Mouse (Mus musculus): ENCODE measurements around the gene Ltb. TPM values are rescaled to one million over a fixed set of nuclear protein-coding genes. Genes with fewer than 3 reads are reported as not detected.
"Not testable (repeated sequence)": the region's sequence is repeated elsewhere in the genome, so short reads cannot be mapped to it uniquely, and the experiment has no call there.

Gene Ltb
- polyA plus RNA-seq, 1 experiment, result 0.34 TPM

DNA sequence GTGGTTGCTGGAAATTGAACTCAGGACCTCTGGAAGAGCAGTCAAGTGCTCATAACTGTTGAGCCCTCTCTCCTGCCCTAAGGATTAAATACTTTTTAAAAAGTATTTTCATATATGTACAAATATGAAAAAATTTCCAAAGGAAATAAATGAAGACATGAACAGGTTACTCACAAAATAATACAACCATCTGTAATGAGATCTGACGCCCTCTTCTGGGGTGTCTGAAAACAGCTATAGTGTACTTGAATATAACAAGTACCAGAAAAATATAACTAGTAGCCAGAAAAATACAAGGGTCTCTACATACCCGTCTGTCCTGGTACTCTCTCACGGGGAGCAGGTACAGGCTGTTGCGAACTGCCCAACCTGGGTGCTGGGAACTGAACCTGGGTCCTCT lies 30.4 kb downstream of the Ltb start:
- no peak for TF ChIP-seq POLR2A (IDR thresholded peaks at IDR 0.05; ENCODE audit: borderline replicate concordance, insufficient read depth, low read length)
- no peak for TF ChIP-seq CTCF (IDR thresholded peaks at IDR 0.05; ENCODE audit: borderline replicate concordance, insufficient read depth, low read depth, low read length)
- peaks cover 10% of the 10 kb centered on the region for H3K4me1 ChIP-seq (ENCODE audit: control insufficient read depth, insufficient read depth, low read length)
- 96% methylated on average over 4 of the region's 4 CpGs for WGBS
- no peak overlapping the region for H3K27ac ChIP-seq (ENCODE audit: insufficient read depth, low read length)
- no peak for DNase-seq
- no peaks in the 10 kb centered on the region for H3K27me3 ChIP-seq (ENCODE audit: control insufficient read depth, insufficient read depth, low read length)
- H3K4me3 ChIP-seq (replicated peaks; ENCODE audit: insufficient read depth, low read depth, low read length), result no peak overlapping the region

DNA sequence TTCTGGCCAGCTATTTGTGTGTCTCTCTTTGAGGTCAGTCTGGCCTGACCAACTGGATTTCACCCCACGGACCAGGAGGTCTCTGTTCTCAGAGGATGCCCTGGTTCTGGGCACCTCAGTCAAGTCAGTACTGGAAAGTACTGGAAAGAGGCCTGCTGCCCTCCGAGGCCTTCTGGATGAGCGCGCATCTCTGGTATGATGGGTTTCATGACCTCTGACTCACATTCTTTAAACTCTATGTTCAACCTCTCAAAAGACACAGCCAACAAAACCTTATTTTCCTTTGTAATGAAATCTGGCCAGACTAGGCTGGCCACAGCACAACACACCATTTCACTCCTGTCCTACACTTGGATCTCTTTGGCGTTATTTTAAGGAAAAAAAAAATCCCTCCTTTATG lies 31.2 kb downstream of the Ltb start:
- H3K4me3 ChIP-seq (replicated peaks; ENCODE audit: insufficient read depth, low read depth, low read length), result no peak overlapping the region
- H3K27ac ChIP-seq (ENCODE audit: insufficient read depth, low read length), result no peak overlapping the region
- H3K27me3 ChIP-seq (ENCODE audit: control insufficient read depth, insufficient read depth, low read length), result no peaks in the 10 kb centered on the region
- DNase-seq, result no peak
- peaks cover 4% of the 10 kb centered on the region; the same call in 1 of the 2 replicates for H3K4me1 ChIP-seq (ENCODE audit: control insufficient read depth, insufficient read depth, low read length)
- TF ChIP-seq CTCF (IDR thresholded peaks at IDR 0.05; ENCODE audit: borderline replicate concordance, insufficient read depth, low read depth, low read length) (no peak), POLR2A (IDR thresholded peaks at IDR 0.05; ENCODE audit: borderline replicate concordance, insufficient read depth, low read length) (no peak)
- 93% methylated on average over 5 of the region's 5 CpGs for WGBS

DNA sequence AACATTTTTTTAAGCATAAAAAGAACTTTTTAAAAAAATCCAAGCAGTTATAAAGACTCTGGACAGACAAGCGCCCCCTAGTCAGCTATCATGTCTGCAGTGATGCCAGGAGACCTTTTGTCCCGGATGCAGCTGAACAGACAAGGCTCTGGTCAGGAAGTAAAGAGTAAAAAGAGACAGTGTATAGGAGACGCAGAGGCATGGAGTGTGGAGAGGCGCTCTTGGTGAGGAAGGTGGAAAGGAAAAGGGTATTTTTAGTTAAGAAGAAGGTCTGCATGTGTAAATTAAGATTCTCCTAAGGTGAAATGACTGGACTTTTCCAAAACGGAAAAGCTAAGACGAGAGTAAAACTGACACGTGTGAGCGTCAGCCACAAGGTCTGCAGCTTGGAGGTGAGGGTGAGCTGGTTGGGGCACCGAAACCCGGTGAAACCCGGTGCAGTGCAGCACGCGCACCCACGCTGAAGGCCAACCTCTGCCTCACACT lies 32.4 kb downstream of the Ltb start:
- DNase-seq, result no peak
- WGBS, result 86% methylated on average over 14 of the region's 14 CpGs
- H3K27me3 ChIP-seq (ENCODE audit: control insufficient read depth, insufficient read depth, low read length), result no peaks in the 10 kb centered on the region
- H3K4me1 ChIP-seq (ENCODE audit: control insufficient read depth, insufficient read depth, low read length), result peaks cover 4% of the 10 kb centered on the region; the same call in 1 of the 2 replicates
- H3K4me3 ChIP-seq (replicated peaks; ENCODE audit: insufficient read depth, low read depth, low read length), result no peak overlapping the region
- TF ChIP-seq POLR2A (IDR thresholded peaks at IDR 0.05; ENCODE audit: borderline replicate concordance, insufficient read depth, low read length) (no peak), CTCF (IDR thresholded peaks at IDR 0.05; ENCODE audit: borderline replicate concordance, insufficient read depth, low read depth, low read length) (no peak)
- H3K27ac ChIP-seq (ENCODE audit: insufficient read depth, low read length), result no peak overlapping the region

DNA sequence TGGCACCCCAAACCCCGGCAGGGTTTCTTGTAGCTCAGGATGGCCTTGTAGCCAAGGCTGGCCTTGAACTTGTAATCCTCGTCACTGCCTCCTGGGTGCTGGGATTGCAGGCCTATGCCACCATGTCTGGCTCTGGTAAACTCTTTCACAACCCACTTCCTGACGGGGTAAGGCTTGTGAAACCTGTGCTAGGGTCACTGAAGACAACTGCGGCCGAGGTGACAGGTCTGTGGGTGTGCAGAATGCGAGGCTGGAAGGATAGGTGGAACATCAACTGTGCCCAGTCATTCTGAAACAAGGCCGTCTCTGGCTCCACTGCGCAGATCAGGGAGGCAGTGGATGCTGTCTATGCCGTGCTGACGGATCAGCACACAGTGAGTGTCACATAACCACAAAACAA lies 36.8 kb downstream of the Ltb start:
- TF ChIP-seq POLR2A (IDR thresholded peaks at IDR 0.05; ENCODE audit: borderline replicate concordance, insufficient read depth, low read length), result no peak
- no peak for TF ChIP-seq CTCF (IDR thresholded peaks at IDR 0.05; ENCODE audit: borderline replicate concordance, insufficient read depth, low read depth, low read length)
- no peaks in the 10 kb centered on the region for H3K27me3 ChIP-seq (ENCODE audit: control insufficient read depth, insufficient read depth, low read length)
- peaks cover 2% of the 10 kb centered on the region; the same call in 1 of the 2 replicates for H3K4me1 ChIP-seq (ENCODE audit: control insufficient read depth, insufficient read depth, low read length)
- H3K27ac ChIP-seq (ENCODE audit: insufficient read depth, low read length), result no peak overlapping the region
- no peak overlapping the region for H3K4me3 ChIP-seq (replicated peaks; ENCODE audit: insufficient read depth, low read depth, low read length)
- 94% methylated on average over 10 of the region's 10 CpGs for WGBS
- no peak for DNase-seq

DNA sequence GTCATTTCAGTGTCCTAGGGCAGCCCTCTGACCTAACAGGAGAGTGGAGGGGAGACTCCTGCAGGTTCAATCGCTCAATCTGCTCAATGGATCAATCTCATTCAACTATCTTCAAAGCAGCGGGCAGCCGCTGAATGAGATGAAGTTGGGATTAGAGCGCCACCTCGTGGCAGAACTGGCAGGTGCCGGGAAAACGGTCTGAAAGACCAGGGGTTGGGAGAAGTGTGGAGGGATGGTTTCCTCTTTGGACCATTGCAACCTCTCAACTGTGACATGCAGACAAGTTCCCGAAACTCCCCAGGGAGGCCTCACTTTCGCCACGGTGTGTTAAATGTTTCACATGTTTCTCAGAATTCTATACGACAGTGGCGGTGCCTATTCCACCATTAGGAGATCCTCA lies 37.8 kb downstream of the Ltb start:
- peak; percentile 75 to 86 for DNase-seq
- TF ChIP-seq POLR2A (IDR thresholded peaks at IDR 0.05; ENCODE audit: borderline replicate concordance, insufficient read depth, low read length), result no peak
- peak; percentile 89 for TF ChIP-seq CTCF (IDR thresholded peaks at IDR 0.05; ENCODE audit: borderline replicate concordance, insufficient read depth, low read depth, low read length)
- H3K27me3 ChIP-seq (ENCODE audit: control insufficient read depth, insufficient read depth, low read length), result no peaks in the 10 kb centered on the region
- no peak overlapping the region for H3K27ac ChIP-seq (ENCODE audit: insufficient read depth, low read length)
- peaks cover 2% of the 10 kb centered on the region; the same call in 1 of the 2 replicates for H3K4me1 ChIP-seq (ENCODE audit: control insufficient read depth, insufficient read depth, low read length)
- 8% methylated on average over 12 of the region's 12 CpGs for WGBS
- peak overlapping the region; percentile 14 for H3K4me3 ChIP-seq (replicated peaks; ENCODE audit: insufficient read depth, low read depth, low read length)

DNA sequence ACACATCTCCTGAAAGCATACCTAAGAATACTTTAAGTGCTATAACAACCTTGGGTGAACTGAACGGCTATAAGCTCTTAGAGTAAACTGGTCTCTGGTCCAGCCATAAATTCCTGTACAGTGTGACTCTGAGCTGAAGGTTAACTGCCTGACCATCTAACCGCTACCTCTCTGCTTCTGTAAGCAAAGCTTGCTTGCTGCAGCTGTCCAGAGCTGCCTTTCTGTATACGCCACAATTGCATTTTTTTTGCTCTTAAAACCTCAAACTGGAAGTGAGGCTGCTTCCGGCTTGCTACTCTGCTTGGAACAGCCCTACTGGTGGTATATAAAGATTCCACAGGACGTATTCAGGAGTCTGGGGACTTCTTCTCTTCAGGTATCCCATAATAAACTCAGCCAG lies 38.4 kb downstream of the Ltb start:
- 88% methylated on average over 5 of the region's 5 CpGs for WGBS
- DNase-seq, result no peak
- no peak overlapping the region for H3K4me3 ChIP-seq (replicated peaks; ENCODE audit: insufficient read depth, low read depth, low read length)
- H3K27me3 ChIP-seq (ENCODE audit: control insufficient read depth, insufficient read depth, low read length), result no peaks in the 10 kb centered on the region
- TF ChIP-seq POLR2A (IDR thresholded peaks at IDR 0.05; ENCODE audit: borderline replicate concordance, insufficient read depth, low read length), result no peak
- no peak for TF ChIP-seq CTCF (IDR thresholded peaks at IDR 0.05; ENCODE audit: borderline replicate concordance, insufficient read depth, low read depth, low read length)
- no peak overlapping the region for H3K27ac ChIP-seq (ENCODE audit: insufficient read depth, low read length)
- peaks cover 5% of the 10 kb centered on the region; the same call in 1 of the 2 replicates for H3K4me1 ChIP-seq (ENCODE audit: control insufficient read depth, insufficient read depth, low read length)

DNA sequence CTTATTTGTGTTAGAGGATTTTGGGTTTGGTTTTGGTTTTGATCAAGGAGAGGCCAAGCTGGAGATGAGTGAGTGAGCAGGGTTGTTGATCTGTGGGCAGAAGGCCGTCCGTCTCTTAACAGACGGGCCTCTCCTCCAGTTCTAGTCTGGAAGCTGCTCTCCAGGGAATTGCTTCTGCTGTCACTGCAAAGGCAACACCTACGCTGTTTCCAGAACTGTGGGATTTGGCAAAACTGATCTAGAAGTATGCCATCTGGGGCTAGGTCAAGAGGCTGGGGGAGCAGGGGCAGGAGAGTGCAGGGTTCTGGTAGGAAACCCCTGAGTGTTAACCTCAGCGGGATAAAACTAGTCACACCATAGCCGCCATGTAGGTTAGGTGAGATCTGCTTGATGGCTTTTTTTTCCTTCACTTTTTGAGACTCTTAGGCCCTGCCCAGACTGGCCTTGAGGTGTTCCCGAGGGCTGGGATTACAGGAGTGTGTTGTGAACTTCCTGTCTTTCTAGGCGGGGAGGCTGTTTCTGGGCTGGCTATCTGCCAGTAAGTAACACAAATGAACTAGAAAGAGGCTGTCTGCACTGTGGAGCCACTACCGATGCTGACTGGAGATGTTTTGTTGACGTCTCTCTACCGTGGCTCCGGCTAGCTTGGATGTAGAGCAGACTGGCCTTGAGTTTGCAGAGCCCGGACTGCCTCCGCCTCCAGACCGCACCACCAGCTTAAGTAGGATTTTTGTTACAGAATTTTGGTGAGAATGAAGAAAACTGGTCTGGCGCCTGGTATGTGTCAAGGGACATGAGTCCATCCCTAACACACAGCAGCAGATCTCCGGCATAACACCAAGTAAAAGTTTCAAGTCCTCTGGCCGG lies 39.1 kb downstream of the Ltb start, which contains the start of gene Atp6v1g2:
Atp6v1g2 (plus strand) TSS at position 547 of the 867 bp plus-strand sequence.
- TF ChIP-seq CTCF (IDR thresholded peaks at IDR 0.05; ENCODE audit: borderline replicate concordance, insufficient read depth, low read depth, low read length) (no peak), POLR2A (IDR thresholded peaks at IDR 0.05; ENCODE audit: borderline replicate concordance, insufficient read depth, low read length) (no peak)
- peak within 1 kb of the TSS; percentile 83 for H3K4me3 ChIP-seq (replicated peaks; ENCODE audit: insufficient read depth, low read depth, low read length)
- no peak within 1 kb of the TSS for H3K27ac ChIP-seq (ENCODE audit: insufficient read depth, low read length)
- H3K27me3 ChIP-seq (ENCODE audit: control insufficient read depth, insufficient read depth, low read length), result no peaks in the 10 kb centered on the region
- 45% methylated on average over 18 of the region's 18 CpGs for WGBS
- DNase-seq, result no peak
- peaks cover 5% of the 10 kb centered on the region; the same call in 1 of the 2 replicates for H3K4me1 ChIP-seq (ENCODE audit: control insufficient read depth, insufficient read depth, low read length)

DNA sequence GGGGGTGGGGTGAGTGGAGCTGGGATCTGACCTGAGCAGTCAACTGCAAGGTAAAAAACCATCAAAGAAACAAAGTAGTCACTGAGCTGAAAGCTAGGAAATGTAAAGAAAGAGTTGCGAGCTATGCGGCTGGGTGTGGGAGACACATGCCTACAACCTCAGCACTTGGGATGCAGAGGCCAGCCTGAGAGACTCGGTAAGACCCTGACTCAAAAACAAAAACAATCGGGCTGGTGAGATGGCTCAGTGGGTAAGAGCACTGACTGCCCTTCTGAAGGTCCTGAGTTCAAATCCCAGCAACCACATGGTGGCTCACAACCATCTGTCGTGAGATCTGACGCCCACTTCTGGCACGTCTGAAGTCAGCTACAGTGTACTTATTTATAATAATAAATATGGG lies 39.9 kb downstream of the Ltb start:
- not testable (repeated sequence) for H3K27ac ChIP-seq (ENCODE audit: insufficient read depth, low read length); DNase-seq; H3K4me1 ChIP-seq (ENCODE audit: control insufficient read depth, insufficient read depth, low read length); H3K27me3 ChIP-seq (ENCODE audit: control insufficient read depth, insufficient read depth, low read length); H3K4me3 ChIP-seq (replicated peaks; ENCODE audit: insufficient read depth, low read depth, low read length)
- WGBS, result 60% methylated on average over 7 of the region's 7 CpGs
